ENCODE assay signal across 18 mouse cellular contexts in genomic region chr1:119115106-119115674, GRCm38 (mm10).
"Had no signal": no experiment of that assay in that cellular context is flagged by ENCODE, and none has a peak within 500 bp of the region (broad histone marks: within the 10 kb centered on the region; RNA-seq: fewer than 3 reads in every experiment).

No protein-coding gene starts in this region.

- H3K9ac ChIP-seq: lung, embryonic 14.5 days; midbrain, embryonic 12.5 days; midbrain, embryonic 15.5 days; neural tube, embryonic 13.5 days; neural tube, embryonic 15.5 days had no signal

- H3K4me2 ChIP-seq: lung, embryonic 14.5 days; midbrain, embryonic 12.5 days; midbrain, embryonic 15.5 days; neural tube, embryonic 13.5 days; neural tube, embryonic 15.5 days had no signal

- H3K36me3 ChIP-seq: midbrain, embryonic 10.5 days; midbrain, embryonic 12.5 days; midbrain, embryonic 15.5 days; neural tube, embryonic 13.5 days; neural tube, embryonic 15.5 days had no signal

- H3K4me3 ChIP-seq: midbrain, embryonic 10.5 days; midbrain, embryonic 12.5 days; midbrain, embryonic 15.5 days; myocyte; neural tube, embryonic 13.5 days; neural tube, embryonic 15.5 days had no signal

- H3K4me1 ChIP-seq: midbrain, embryonic 12.5 days; midbrain, embryonic 15.5 days; neural tube, embryonic 13.5 days; neural tube, embryonic 15.5 days had no signal

- H3K9me3 ChIP-seq: midbrain, embryonic 10.5 days; midbrain, embryonic 12.5 days; midbrain, embryonic 15.5 days; neural tube, embryonic 13.5 days; neural tube, embryonic 15.5 days had no signal

- H3K27ac ChIP-seq: midbrain, embryonic 10.5 days; midbrain, embryonic 12.5 days; midbrain, embryonic 15.5 days; neural tube, embryonic 13.5 days; neural tube, embryonic 15.5 days had no signal

- ATAC-seq: midbrain, embryonic 15.5 days had no signal

- H3K27me3 ChIP-seq: midbrain, embryonic 12.5 days; midbrain, embryonic 15.5 days; neural tube, embryonic 13.5 days; neural tube, embryonic 15.5 days had no signal

- DNase-seq: lung, adult 18-20 months; lung, embryonic 14.5 days; lung, postnatal 10 days; lung, postnatal 4 days; retina, postnatal 1 day; right cerebral cortex, adult 18-20 months; right cerebral cortex, postnatal 25 days; right cerebral cortex, postnatal 4 days; spleen, adult 18-20 months; thymus, adult 18-20 months; thymus, postnatal 14 days; thymus, postnatal 36 days had no signal
